Mouse (Mus musculus): ENCODE measurements around the gene Prelp.

The Prelp gene

GRCm38 (mm10) chr1:133934354-133934963 lies 13.2 kb upstream of the Prelp start:
- no peak for DNase-seq (ENCODE audit: low read depth, low spot score)

- DNase-seq (ENCODE audit: low read depth, low spot score) = no peak
These were observed 12.3 kb upstream of the Prelp start for GRCm38 (mm10) chr1:133933301-133934195.

GRCm38 (mm10) chr1:133929980-133930379 lies 8.8 kb upstream of the Prelp start:
- no peak for DNase-seq (ENCODE audit: low read depth, low spot score)

GRCm38 (mm10) chr1:133925223-133925622 lies 4.0 kb upstream of the Prelp start:
- DNase-seq (ENCODE audit: low read depth, low spot score) = no peak

- no peak for DNase-seq (ENCODE audit: low read depth, low spot score)
These were observed 3.1 kb upstream of the Prelp start for GRCm38 (mm10) chr1:133924141-133924875.

- no peak for DNase-seq (ENCODE audit: low read depth, low spot score)
These were observed 1.9 kb upstream of the Prelp start for GRCm38 (mm10) chr1:133923071-133923470.

- DNase-seq (ENCODE audit: low read depth, low spot score) = no peak
These were observed 338 bp downstream of the Prelp start for GRCm38 (mm10) chr1:133920876-133921275.

GRCm38 (mm10) chr1:133920401-133920800 lies 813 bp downstream of the Prelp start:
- DNase-seq (ENCODE audit: low read depth, low spot score) = no peak

GRCm38 (mm10) chr1:133918088-133918470 lies 3.1 kb downstream of the Prelp start:
- DNase-seq (ENCODE audit: low read depth, low spot score) = no peak

- DNase-seq (ENCODE audit: low read depth, low spot score) = no peak
These were observed 3.6 kb downstream of the Prelp start for GRCm38 (mm10) chr1:133917456-133918087.

- no peak for DNase-seq (ENCODE audit: low read depth, low spot score)
These were observed 5.4 kb downstream of the Prelp start for GRCm38 (mm10) chr1:133915723-133916355.

- no peak for DNase-seq (ENCODE audit: low read depth, low spot score)
These were observed 6.1 kb downstream of the Prelp start for GRCm38 (mm10) chr1:133915115-133915514.

- DNase-seq (ENCODE audit: low read depth, low spot score) = no peak
These were observed 8.2 kb downstream of the Prelp start for GRCm38 (mm10) chr1:133913018-133913417.

GRCm38 (mm10) chr1:133911456-133911855 lies 9.8 kb downstream of the Prelp start:
- DNase-seq (ENCODE audit: low read depth, low spot score) = peak; percentile 54

GRCm38 (mm10) chr1:133911008-133911407 lies 10.2 kb downstream of the Prelp start:
- DNase-seq (ENCODE audit: low read depth, low spot score) = no peak

GRCm38 (mm10) chr1:133910108-133910507 lies 11.1 kb downstream of the Prelp start:
- DNase-seq (ENCODE audit: low read depth, low spot score) = no peak

GRCm38 (mm10) chr1:133908659-133909575 lies 12.3 kb downstream of the Prelp start:
- DNase-seq (ENCODE audit: low read depth, low spot score) = no peak

GRCm38 (mm10) chr1:133907949-133908658 lies 13.1 kb downstream of the Prelp start, which contains the start of gene Optc:
TSS of gene Optc (minus strand) at chr1:133907999.
- DNase-seq (ENCODE audit: low read depth, low spot score) = no peak

GRCm38 (mm10) chr1:133906420-133906819 lies 14.8 kb downstream of the Prelp start:
- no peak for DNase-seq (ENCODE audit: low read depth, low spot score)

- no peak for DNase-seq (ENCODE audit: low read depth, low spot score)
These were observed 20.4 kb downstream of the Prelp start for GRCm38 (mm10) chr1:133900825-133901224.

Data from WW6 (cell line).